Mouse (Mus musculus) forebrain, embryonic 14.5 days (tissue): ENCODE results near the gene Sept1. TPM values are rescaled to one million over a fixed set of nuclear protein-coding genes. Genes with fewer than 3 reads are reported as not detected.
A peak's percentile ranks its signal among the peaks of the same experiment; 100 is the strongest.

Experiments used
- ATAC-seq: fragments of 200-750 bp; cut with Nextera tagmentation; 2 replicates; pipeline ENCODE4 v1.8.0; 2017; ENCODE audit warnings: mild to moderate bottlenecking, moderate library complexity
- DNase-seq: peaks from one replicate; pipeline ENCODE4 v3.0.0-alpha.2; 2015; ENCODE audit warnings: low spot score
- H3K27ac ChIP-seq: fragments of 300-500 bp; sonication (generic); 2 replicates; pipeline ENCODE4 v1.5.1; 2014; ENCODE audit warnings: low read depth, mild to moderate bottlenecking, control low read depth, low read length, moderate library complexity
- H3K27me3 ChIP-seq: fragments of 300-500 bp; sonication (generic); replicated peaks from 2 replicates; pipeline ENCODE4 v1.6.1; 2014; ENCODE audit warnings: low read length, control low read depth, mixed read lengths; ENCODE audit not compliant: control insufficient read depth, insufficient read depth
- H3K36me3 ChIP-seq: fragments of 300-500 bp; sonication (generic); 2 replicates; pipeline ENCODE4 v1.6.1; 2014; ENCODE audit warnings: low read length, control low read depth; ENCODE audit not compliant: control insufficient read depth, insufficient read depth
- H3K4me1 ChIP-seq: fragments of 300-500 bp; sonication (generic); 2 replicates; pipeline ENCODE4 v1.6.1; 2014; ENCODE audit warnings: antibody characterized with exemption, low read length, control low read depth; ENCODE audit not compliant: control insufficient read depth, insufficient read depth
- H3K4me2 ChIP-seq: fragments of 300-500 bp; sonication (generic); 2 replicates; pipeline ENCODE4 v1.6.1; 2014; ENCODE audit warnings: mild to moderate bottlenecking, control low read depth, low read length
- H3K4me3 ChIP-seq: fragments of 300-500 bp; sonication (generic); 2 replicates; pipeline ENCODE4 v1.5.1; 2014; ENCODE audit warnings: low read depth, low read length, control low read depth
- H3K9ac ChIP-seq: fragments of 300-500 bp; sonication (generic); 2 replicates; pipeline ENCODE4 v1.6.1; 2014; ENCODE audit warnings: mild to moderate bottlenecking, low read length, control low read depth, moderate library complexity
- H3K9me3 ChIP-seq: fragments of 300-500 bp; sonication (generic); replicated peaks from 2 replicates; pipeline ENCODE4 v1.6.1; 2016; ENCODE audit warnings: low read length, control low read depth, mixed read lengths; ENCODE audit not compliant: control insufficient read depth
- WGBS: fragments of 180-500 bp; shearing (Covaris S2); extraction: QIAGEN DNeasy Blood & Tissue Kit; methylation state at CpG from one replicate; pipeline ENCODE4 v1.1.7; 2014; 5-methylcytosine and 5-hydroxymethylcytosine counted together
- polyA plus RNA-seq: library from polyadenylated mRNA; unstranded; fragments of >200 nt; fragmentation: Nextera tagmentation; extraction: Ambion mirVana; gene quantifications from 2 replicates; pipeline ENCODE4 v1.2.1, GENCODE M21; 2014

The Sept1 gene
- 11.3 and 15.1 TPM in 2 replicates for polyA plus RNA-seq

GRCm38 (mm10) chr7:127232622-127233367 lies at the start of gene Sept1, which contains the start of gene Zfp553:
Gene Sept1, minus strand, starts transcription at chr7:127233130.
Gene Zfp553, plus strand, starts transcription at chr7:127233061.
- peaks cover 47% of the 10 kb centered on the region for H3K36me3 ChIP-seq
- peaks cover 25% of the 10 kb centered on the region for H3K4me1 ChIP-seq
- peak within 1 kb of the TSS; percentile 99 for H3K27ac ChIP-seq
- H3K9ac ChIP-seq = peak within 1 kb of the TSS; percentile 97
- no peaks in the 10 kb centered on the region for H3K27me3 ChIP-seq
- peak within 1 kb of the TSS; percentile 92 for H3K4me2 ChIP-seq
- under 1% methylated on average over 64 of the region's 64 CpGs for whole genome bisulfite sequencing
- peak; percentile 94 for ATAC-seq
- DNase-seq = peak; percentile 93
- H3K9me3 ChIP-seq = no peaks in the 10 kb centered on the region
- H3K4me3 ChIP-seq = peak within 1 kb of the TSS; percentile 96

GRCm38 (mm10) chr7:127282190-127282589 lies 49.3 kb upstream of the Sept1 start:
- 92% methylated on average over 2 of the region's 2 CpGs for WGBS
- no peaks in the 10 kb centered on the region for H3K27me3 ChIP-seq
- no peak overlapping the region for H3K4me3 ChIP-seq
- H3K9ac ChIP-seq = no peak overlapping the region
- H3K4me1 ChIP-seq = no peaks in the 10 kb centered on the region
- no peak overlapping the region for H3K4me2 ChIP-seq
- no peak for ATAC-seq
- H3K9me3 ChIP-seq = no peaks in the 10 kb centered on the region
- H3K36me3 ChIP-seq = no peaks in the 10 kb centered on the region
- no peak overlapping the region for H3K27ac ChIP-seq
- DNase-seq = no peak

GRCm38 (mm10) chr7:127281114-127281513 lies 48.2 kb upstream of the Sept1 start:
- DNase-seq (no peak), ATAC-seq (no peak)
- Histone ChIP-seq H3K9ac (no peak overlapping the region), H3K4me2 (no peak overlapping the region), H3K4me3 (no peak overlapping the region), H3K4me1 (no peaks in the 10 kb centered on the region), H3K27me3 (no peaks in the 10 kb centered on the region), H3K36me3 (no peaks in the 10 kb centered on the region), H3K27ac (no peak overlapping the region), H3K9me3 (no peaks in the 10 kb centered on the region)
- 80% methylated on average over 4 of the region's 4 CpGs for WGBS

- Histone ChIP-seq H3K27ac (no peak overlapping the region), H3K9ac (no peak overlapping the region), H3K4me3 (no peak overlapping the region), H3K9me3 (no peaks in the 10 kb centered on the region), H3K4me2 (no peak overlapping the region), H3K4me1 (no peaks in the 10 kb centered on the region), H3K27me3 (no peaks in the 10 kb centered on the region), H3K36me3 (no peaks in the 10 kb centered on the region)
- ATAC-seq (no peak), DNase-seq (no peak)
- WGBS = 86% methylated on average over 3 of the region's 3 CpGs
Observed at GRCm38 (mm10) chr7:127280092-127280491, 47.2 kb upstream of the Sept1 start.

- H3K9me3 ChIP-seq = no peaks in the 10 kb centered on the region
- no peak overlapping the region for H3K9ac ChIP-seq
- 19% methylated on average over 8 of the region's 8 CpGs for WGBS
- ATAC-seq = no peak
- H3K4me2 ChIP-seq = no peak overlapping the region
- H3K27ac ChIP-seq = no peak overlapping the region
- peak; percentile 58 for DNase-seq
- no peaks in the 10 kb centered on the region for H3K36me3 ChIP-seq
- peaks cover under 1% of the 10 kb centered on the region; the same call in 1 of the 2 replicates for H3K4me1 ChIP-seq
- no peaks in the 10 kb centered on the region for H3K27me3 ChIP-seq
- no peak overlapping the region for H3K4me3 ChIP-seq
Observed at GRCm38 (mm10) chr7:127278311-127278710, 45.4 kb upstream of the Sept1 start.

GRCm38 (mm10) chr7:127276519-127276961 lies 43.6 kb upstream of the Sept1 start:
- H3K4me2 ChIP-seq = no peak overlapping the region
- ATAC-seq (no peak), DNase-seq (no peak)
- no peaks in the 10 kb centered on the region for H3K27me3 ChIP-seq
- no peaks in the 10 kb centered on the region for H3K9me3 ChIP-seq
- WGBS = 86% methylated on average over 5 of the region's 5 CpGs
- H3K4me3 ChIP-seq = no peak overlapping the region
- 0 out of 2 replicates have a peak, but pooled peaks cover under 1% of the 10 kb centered on the region for H3K36me3 ChIP-seq
- H3K4me1 ChIP-seq = peaks cover 12% of the 10 kb centered on the region
- no peak overlapping the region for H3K9ac ChIP-seq
- H3K27ac ChIP-seq = no peak overlapping the region

GRCm38 (mm10) chr7:127273925-127274789 lies 41.2 kb upstream of the Sept1 start, which contains the start of gene Sephs2:
Gene Sephs2, minus strand, starts transcription at chr7:127274055.
- H3K4me1 ChIP-seq = peaks cover 12% of the 10 kb centered on the region
- no peaks in the 10 kb centered on the region for H3K9me3 ChIP-seq
- peaks cover 15% of the 10 kb centered on the region; the same call in 1 of the 2 replicates for H3K36me3 ChIP-seq
- peak within 1 kb of the TSS; percentile 89 for H3K4me3 ChIP-seq
- peak within 1 kb of the TSS; percentile 81 for H3K27ac ChIP-seq
- no peaks in the 10 kb centered on the region for H3K27me3 ChIP-seq
- ATAC-seq (peak; percentile 93), DNase-seq (peak; percentile 96)
- 2% methylated on average over 39 of the region's 39 CpGs for WGBS
- peak within 1 kb of the TSS; percentile 91 for H3K9ac ChIP-seq
- H3K4me2 ChIP-seq = peak within 1 kb of the TSS; percentile 90

GRCm38 (mm10) chr7:127273118-127273923 lies 40.4 kb upstream of the Sept1 start:
- Histone ChIP-seq H3K27ac (peak overlapping the region; percentile 81), H3K4me1 (peaks cover 12% of the 10 kb centered on the region), H3K9ac (peak overlapping the region; percentile 91), H3K36me3 (peaks cover 15% of the 10 kb centered on the region; the same call in 1 of the 2 replicates), H3K4me3 (peak overlapping the region; percentile 89), H3K4me2 (peak overlapping the region; percentile 90), H3K9me3 (no peaks in the 10 kb centered on the region), H3K27me3 (no peaks in the 10 kb centered on the region)
- no peak for DNase-seq
- ATAC-seq = peak; percentile 70
- WGBS = 18% methylated on average over 50 of the region's 50 CpGs
